Mouse (Mus musculus): ENCODE data around the gene Enah.

Gene Enah

GRCm38 (mm10) chr1:181963827-181964226 is 56.0 kb downstream of the Enah start:
- DNase-seq (ENCODE audit: low read depth, low spot score) = no peak

- DNase-seq (ENCODE audit: low read depth, low spot score) = no peak
Observed at GRCm38 (mm10) chr1:181963351-181963750, 56.4 kb downstream of the Enah start.

- no peak for DNase-seq (ENCODE audit: low read depth, low spot score)
Observed at GRCm38 (mm10) chr1:181960383-181960782, 59.4 kb downstream of the Enah start.

DNA sequence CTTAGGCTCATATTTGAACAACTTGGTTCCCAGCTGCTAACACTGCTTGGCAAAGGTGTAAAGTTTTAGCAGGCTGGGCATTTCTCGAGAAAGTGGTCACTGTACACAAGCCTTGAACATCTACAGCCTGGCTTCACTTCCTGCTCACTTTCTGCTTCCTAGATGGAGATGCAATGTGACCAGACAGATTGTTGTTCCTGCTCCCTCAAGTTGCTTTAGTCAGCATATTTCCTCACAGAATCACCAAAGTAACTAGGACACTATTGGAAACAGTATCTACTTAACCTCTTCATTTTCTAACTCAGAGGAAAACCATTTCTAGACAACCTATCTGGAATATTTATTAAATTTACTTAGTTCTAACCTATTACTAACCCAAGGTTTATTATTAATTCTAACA is 61.4 kb downstream of the Enah start:
- no peak for DNase-seq (ENCODE audit: low read depth, low spot score)

DNA sequence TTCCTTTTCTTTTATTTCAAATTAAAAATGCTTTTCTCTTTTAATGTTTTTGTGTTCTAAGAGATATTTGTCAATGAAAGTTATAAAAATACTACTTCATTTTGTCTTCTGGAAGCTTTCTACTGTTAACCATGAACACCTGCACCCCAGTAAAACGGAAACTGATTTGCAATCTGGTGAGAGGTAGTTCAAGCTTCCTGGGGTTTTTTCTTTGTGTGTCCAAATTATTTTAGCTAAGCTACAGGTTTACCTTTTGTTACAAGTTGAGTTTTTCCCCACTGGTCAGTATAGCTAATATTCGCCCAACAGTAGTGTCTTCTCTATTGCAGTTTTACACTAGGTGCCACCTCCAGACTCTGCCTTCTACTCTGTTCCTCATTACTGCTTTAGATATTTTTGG is 62.1 kb downstream of the Enah start:
- DNase-seq (ENCODE audit: low read depth, low spot score) = no peak

DNA sequence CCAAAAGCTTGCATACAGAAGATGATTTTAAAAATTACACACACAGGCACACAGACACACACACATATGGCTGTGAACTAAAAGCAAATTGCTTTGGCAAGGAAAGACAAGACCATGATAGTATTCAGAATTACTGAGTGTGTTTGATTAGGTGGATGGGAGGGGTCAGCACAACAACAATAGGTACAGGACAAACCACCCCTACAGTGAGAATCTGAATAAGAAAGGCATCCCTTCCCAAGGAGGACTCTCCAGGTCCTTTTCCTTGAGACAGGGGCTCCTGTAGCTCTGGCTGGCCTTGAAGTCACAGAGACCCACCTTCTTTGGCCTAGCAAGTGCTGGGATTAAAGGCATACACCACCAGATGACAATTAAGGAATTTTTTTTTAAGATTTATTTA is 66.2 kb downstream of the Enah start:
- no peak for DNase-seq (ENCODE audit: low read depth, low spot score)

DNA sequence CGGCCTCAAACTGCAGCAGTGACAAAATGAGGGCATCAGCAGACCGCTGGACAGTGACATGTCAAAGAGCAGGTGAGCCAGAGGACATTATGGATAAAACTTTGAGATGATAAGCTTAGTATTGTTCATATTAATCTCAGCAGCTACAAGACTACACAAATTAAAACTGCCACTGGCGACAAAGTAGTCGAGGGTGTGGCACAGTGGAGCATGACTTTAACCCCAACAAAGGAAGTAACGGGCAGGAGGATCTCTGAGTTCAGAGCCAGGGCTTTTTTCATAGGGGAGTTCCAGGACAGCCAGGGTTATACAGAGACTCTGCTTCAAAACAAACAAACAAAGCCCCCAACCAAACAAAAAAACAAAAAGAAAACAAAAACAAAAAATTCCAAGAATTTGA is 68.5 kb downstream of the Enah start:
- no peak for DNase-seq (ENCODE audit: low read depth, low spot score)

DNA sequence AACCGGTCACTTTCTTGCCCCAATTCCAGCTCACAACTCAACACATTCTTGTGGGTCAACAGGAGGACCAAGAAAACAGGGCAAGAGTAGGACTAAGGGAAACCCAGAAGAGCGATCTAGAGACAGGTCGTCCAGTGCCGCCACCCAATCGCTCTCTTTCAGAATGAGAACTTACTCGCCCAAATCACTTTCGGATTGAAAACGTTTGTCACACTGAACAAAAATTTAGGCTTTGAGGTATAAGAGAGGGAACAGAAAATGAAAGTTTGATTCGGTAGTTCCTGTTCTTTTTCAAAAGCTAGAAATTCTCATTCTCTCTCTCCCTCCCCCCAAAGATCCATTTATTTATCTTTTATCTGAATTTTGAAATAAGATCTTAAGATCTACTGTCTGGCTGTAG is 69.1 kb downstream of the Enah start:
- DNase-seq (ENCODE audit: low read depth, low spot score) = no peak

GRCm38 (mm10) chr1:181948191-181948590 is 71.6 kb downstream of the Enah start:
- DNase-seq (ENCODE audit: low read depth, low spot score) = no peak

- no peak for DNase-seq (ENCODE audit: low read depth, low spot score)
Observed at GRCm38 (mm10) chr1:181937064-181937463, 82.7 kb downstream of the Enah start.

DNA sequence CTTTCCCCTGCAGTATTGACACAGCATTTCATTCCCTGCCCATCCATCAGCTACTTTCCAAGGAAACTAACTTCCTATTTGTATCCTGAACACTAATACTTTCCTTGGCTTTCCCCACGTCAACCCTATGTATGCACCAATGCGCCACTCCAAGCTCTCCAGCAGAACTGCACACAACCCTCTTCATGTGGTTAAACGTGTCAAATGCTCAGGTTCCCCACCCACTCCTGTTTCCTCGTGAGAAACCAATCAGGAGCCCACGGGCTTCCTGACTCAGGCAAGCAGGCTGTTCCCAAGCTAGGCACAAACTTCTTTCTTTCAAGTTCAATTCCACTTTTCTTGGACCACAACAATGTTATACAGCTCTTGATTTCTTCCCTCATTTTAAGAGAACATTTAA is 91.4 kb downstream of the Enah start:
- DNase-seq (ENCODE audit: low read depth, low spot score) = no peak

DNA sequence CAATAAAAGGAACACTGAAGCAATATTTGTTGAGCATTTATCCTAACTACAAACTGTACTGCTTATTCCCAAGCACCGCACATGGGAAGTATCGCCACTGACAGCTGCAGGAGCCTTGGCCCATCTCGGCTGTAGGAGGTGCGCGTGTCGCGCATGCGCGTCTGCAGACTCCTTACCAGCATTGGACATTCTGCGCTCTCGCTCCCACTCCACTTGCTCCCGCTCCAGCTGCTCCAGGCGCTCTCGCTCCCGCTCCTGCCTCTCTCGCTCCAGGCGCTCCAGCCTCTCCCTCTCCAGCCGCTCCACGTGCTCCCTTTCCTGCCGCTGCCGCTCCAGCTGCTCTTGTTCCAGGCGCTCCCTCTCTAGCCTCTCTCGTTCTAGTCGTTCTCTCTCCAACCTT is 96.4 kb downstream of the Enah start:
- peak; percentile 59 for DNase-seq (ENCODE audit: low read depth, low spot score)

DNA sequence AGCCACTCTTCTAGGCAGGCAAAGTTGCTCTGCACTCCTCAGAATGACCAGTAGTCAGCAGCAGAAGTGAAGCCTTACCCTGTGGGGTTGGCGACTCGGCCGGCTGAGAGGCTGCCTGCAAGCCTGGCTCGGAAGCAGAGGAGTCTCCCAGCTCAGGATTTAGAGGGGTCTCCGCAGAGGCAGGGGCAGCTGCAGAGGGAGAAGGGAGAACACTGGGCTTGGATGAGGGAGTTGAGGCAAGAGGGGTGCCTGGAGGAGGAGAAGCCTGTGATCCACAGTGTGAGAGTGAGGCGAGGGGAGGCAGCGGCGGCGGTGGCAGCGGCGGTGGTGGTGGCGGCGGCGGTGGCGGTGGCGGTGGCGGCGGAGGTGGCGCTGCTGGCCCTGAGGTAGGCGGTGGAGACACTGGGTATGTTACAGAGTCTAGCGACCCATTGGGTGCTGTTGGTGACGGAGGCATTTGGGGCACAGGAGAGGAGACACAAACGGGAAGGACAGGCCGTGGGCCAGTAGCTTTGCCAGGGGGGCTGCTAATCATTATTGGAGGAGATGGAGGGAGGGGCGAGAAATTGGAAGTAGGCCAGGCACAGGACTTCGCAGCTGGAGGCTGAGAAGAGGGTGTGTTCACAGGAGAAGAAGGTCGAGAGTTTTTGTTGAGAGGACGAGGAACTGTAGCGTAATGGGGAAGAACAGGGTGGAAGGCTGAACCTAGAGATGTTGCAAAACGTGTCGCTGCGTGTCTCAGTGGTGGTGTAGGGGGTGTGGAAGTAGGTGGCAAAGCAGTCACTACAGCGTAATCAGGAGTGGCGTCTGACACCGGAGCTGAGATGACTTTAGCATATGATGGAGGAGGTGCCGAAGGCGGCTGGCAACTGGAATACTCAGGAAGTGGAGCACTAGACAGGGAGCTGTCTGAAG is 98.0 kb downstream of the Enah start:
- peak; percentile 9 for DNase-seq (ENCODE audit: low read depth, low spot score)

- no peak for DNase-seq (ENCODE audit: low read depth, low spot score)
Observed at GRCm38 (mm10) chr1:181911841-181912240, 107.9 kb downstream of the Enah start.

DNA sequence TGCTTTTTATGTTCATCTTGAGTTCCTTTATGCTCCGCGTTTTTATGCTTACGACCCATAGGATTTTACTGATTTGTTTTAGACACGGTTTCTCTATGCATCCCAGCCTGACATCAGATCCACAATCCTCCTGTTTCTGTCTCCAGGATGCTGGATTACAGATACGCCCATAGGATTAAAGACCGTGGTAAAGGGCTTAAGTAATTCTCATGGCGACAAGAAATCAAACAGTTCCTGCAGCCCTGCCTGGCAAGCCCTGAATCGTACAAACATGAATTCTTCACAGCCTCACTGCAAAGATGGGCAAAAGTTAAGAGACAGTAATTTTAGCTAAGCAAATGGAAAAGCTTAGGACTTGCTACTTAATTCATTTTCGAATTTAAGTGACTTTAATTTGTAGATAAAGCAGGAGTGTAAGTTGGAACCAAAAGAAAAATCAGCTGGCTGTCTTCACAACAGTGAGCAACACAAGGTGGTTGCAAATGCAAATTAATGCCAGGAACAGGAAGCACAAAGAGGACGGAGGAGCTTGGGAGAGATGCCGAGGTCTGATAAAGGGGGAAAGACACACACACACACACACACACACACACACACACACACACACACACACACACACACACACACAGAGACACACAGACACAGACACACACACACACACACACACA is 118.0 kb downstream of the Enah start:
- DNase-seq (ENCODE audit: low read depth, low spot score) = no peak

DNA sequence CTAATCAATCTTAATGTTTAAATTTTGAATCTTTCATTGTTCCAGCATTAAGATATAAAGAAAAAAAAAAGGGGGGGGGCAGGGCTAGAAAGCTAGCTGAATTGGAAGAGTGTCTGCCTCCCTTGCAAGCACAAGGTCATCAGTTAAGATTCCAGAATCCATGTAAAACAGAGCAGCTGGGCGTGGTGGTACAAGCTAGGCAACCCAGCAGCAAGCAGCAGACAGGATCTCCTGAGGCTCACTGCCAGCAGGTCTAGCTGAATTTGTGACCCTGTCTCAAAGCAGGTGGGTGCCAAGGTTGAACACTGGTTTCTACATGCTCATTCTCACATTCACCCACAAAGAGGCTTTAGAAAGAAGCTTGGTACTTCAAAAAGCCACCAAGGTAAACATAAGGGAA is 118.9 kb downstream of the Enah start:
- no peak for DNase-seq (ENCODE audit: low read depth, low spot score)

DNA sequence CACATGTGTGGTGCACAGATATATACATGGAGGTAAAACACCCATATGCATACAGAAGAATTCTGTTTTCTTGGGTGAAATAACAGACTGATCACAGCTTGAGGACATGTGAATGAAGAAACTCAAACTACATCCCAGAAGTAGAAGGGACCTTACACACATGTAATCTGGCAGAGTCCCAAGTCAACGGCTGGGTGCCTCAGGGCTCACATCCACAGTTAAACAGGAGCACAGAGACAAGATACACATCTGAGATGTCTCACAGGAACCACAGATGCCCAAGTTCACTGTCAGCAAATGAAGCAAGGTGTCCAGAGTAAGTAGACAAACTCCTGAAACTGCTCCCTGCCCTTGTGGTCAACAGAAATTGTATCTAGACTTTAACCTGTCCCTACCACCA is 120.8 kb downstream of the Enah start:
- DNase-seq (ENCODE audit: low read depth, low spot score) = no peak

GRCm38 (mm10) chr1:181896991-181897390 is 122.8 kb downstream of the Enah start:
- DNase-seq (ENCODE audit: low read depth, low spot score) = no peak

- DNase-seq (ENCODE audit: low read depth, low spot score) = no peak
Observed at GRCm38 (mm10) chr1:181893721-181894120, 126.1 kb downstream of the Enah start.

DNA sequence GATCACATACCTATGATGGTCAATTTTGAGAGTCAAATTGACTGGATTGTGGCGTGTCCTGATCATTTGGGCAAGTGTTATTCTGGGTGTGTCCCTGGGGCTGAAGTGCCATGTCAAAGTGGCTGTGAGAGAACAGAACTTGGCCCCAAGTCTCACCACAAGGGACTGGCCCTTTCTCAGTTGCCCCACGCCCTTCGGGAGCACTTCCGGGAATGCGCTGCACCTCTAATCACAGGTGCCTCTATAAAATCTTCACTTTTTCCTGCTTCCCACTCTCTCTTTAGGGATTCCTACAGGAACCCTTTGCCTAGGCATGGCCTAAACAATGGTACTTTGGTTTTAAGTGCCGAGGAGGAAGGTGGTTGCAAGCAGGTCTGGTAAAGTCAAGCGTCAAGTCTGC is 130.1 kb downstream of the Enah start:
- no peak for DNase-seq (ENCODE audit: low read depth, low spot score)

DNA sequence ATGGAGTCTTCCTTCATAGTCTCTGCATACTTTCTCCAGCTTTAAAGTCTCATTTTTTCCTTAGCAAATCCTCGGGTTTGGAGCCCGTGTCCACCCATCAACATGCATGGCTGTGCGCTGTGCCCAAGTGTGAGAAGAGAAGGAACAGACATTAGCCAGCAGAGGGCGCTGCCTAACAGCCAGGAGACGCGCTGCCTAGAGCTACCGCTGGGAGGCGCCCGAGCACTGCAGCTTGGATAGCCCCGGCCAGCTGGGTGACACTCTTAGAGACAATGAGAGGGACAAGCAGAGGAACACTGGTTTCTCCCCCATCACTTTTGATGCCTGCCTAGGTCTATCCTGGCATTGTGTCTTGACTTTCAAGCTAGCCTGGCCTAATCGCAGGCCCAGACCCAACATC is 131.0 kb downstream of the Enah start:
- peak; percentile 79 for DNase-seq (ENCODE audit: low read depth, low spot score)

GRCm38 (mm10) chr1:181881532-181881931 is 138.3 kb downstream of the Enah start:
- DNase-seq (ENCODE audit: low read depth, low spot score) = peak; percentile 64

DNA sequence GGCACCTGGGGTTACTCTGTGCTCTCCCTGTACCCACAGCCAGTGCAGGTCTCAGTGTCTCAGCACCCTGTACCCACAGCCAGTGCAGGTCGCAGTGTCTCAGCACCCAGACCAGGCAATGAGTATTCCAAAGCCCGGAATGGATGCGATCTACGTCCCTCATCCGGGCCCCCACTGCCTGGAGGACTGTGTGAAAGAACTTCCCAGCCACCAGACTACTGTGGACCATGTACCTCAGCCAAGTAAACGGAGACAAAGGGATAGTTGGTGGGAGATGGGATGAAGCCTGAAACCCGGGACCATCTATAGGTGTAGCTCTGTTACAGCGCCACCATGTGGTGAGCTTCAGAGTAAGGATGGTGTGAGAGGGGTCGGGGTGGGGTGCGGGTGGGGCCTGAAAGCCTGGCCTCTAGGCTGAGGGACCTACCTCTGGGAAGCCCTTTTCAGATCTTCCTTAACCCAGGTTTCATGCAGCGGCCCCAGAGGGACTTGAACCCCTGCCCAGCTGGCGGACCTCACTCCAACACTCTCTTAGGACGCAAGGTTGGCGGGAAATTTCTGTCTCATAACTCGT is 139.0 kb downstream of the Enah start:
- no peak for DNase-seq (ENCODE audit: low read depth, low spot score)

Measured in skeletal muscle tissue, adult 2 months (tissue).